Mouse (Mus musculus) embryonic fibroblast, embryonic 13.5 days (primary cell): ENCODE data around the gene Banf1. TPM values are rescaled to one million over a fixed set of nuclear protein-coding genes. Genes with fewer than 3 reads are reported as not detected.

Experiments used
- H3K27ac ChIP-seq: 2 replicates; pipeline ENCODE4 v1.5.1; 2012; ENCODE audit warnings: low read length, control low read depth, inconsistent platforms; ENCODE audit not compliant: insufficient read depth
- H3K4me1 ChIP-seq: 2 replicates; pipeline ENCODE4 v1.6.1; 2011; ENCODE audit warnings: low read length; ENCODE audit not compliant: control insufficient read depth, insufficient read depth
- H3K4me3 ChIP-seq: 2 replicates; pipeline ENCODE4 v1.5.1; 2011; ENCODE audit warnings: mild to moderate bottlenecking, control low read depth, low read length; ENCODE audit not compliant: insufficient read depth
- CTCF ChIP-seq: IDR thresholded peaks from 2 replicates; pipeline ENCODE4 v1.5.1; 2011; ENCODE audit warnings: mild to moderate bottlenecking, control low read depth, low read length, moderate library complexity, borderline replicate concordance; ENCODE audit not compliant: insufficient read depth
- POLR2A ChIP-seq: IDR thresholded peaks from 2 replicates; pipeline ENCODE4 v1.6.1; 2011; ENCODE audit warnings: low read depth, mild to moderate bottlenecking, control low read depth, low read length, moderate library complexity
- polyA plus RNA-seq: library from polyadenylated mRNA; stranded (reverse); fragments of >200 nt; gene quantifications from 2 replicates; pipeline ENCODE4 v1.2.4, GENCODE M21; 2011; ENCODE audit warnings: low read depth; ENCODE audit not compliant: missing spikeins, insufficient read length

Banf1 gene
- polyA plus RNA-seq, 1 experiment: 154 TPM

DNA sequence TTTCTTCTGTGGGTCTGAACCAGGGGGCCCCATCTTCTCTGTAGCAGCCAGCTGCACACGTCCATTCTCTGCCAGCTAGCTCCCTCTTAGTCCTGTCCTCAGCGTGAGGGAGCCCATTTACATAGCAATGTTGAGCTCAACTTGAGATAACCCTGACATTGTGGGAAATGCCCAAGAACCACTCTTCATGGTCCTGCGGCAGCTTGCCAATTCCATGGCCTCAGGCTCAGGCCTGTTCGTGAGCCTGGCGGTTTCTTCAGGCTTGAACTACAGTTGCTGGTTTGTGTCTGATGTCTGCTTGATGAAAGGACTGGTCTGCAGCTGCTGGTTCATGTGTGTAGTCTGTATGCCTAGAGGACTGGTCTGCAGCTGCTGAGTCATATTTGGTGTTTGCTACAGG lies 32.2 kb downstream of the Banf1 start:
- TF ChIP-seq POLR2A: no peak
- TF ChIP-seq CTCF: no peak
- Histone ChIP-seq H3K4me3 (no peak overlapping the region), H3K4me1 (no peaks in the 10 kb centered on the region), H3K27ac (no peak overlapping the region)

DNA sequence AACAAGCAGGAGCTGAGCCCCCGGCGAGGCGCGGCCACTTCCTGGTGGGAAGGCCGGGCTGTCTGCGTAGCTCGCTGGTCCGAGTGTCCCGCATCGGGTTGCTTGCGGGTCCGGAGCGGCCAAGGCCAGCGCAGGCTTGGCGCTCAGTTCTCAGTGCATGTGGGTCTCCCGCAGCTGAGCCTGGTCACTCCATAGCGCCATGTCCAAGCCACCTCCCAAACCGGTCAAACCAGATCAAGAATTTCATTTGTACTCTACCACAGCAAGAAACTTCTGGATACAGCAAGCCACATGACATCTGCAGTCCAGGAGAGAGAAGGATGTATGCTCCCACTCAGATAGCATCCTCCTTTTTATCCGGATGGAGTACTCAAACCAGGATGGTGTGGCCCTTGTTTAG lies 39.0 kb downstream of the Banf1 start:
- Histone ChIP-seq H3K4me3 (no peak overlapping the region), H3K27ac (no peak overlapping the region), H3K4me1 (no peaks in the 10 kb centered on the region)
- TF ChIP-seq CTCF (no peak), POLR2A (no peak)

DNA sequence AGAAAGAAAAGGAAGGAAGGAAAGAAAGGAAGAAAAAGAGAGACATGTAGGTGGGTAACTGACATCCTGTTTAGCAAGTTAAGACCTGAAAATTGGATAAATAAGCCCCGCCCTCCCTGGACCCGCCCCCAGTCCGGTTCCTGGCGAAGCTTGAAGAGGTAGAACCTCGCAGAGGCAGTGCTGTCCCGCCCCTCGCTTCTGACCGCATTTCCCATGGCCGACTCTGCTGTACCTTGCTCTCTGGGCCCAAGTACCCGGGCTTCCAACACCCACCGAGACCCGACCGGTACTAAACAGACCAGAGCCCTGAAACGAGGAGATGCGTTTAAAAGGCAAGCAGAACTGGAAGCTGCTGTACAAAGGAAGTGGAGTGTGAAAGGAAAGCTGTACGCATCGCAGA lies 43.2 kb downstream of the Banf1 start:
- no peak overlapping the region for H3K27ac ChIP-seq
- H3K4me3 ChIP-seq: no peak overlapping the region
- H3K4me1 ChIP-seq: no peaks in the 10 kb centered on the region
- TF ChIP-seq POLR2A (no peak), CTCF (no peak)

Other genes with a start within 250 kb of the Banf1 start
- gene Klc2, start 248.6 kb downstream of the Banf1 start, polyA plus RNA-seq: 20.1 and 24.2 TPM in 2 replicates
- gene Pacs1, start 94.0 kb downstream of the Banf1 start, polyA plus RNA-seq: 23.3 and 23.5 TPM in 2 replicates
- gene Sf3b2, start 71.7 kb downstream of the Banf1 start, polyA plus RNA-seq: 126 and 140 TPM in 2 replicates
- 0.20 and 0.35 TPM in 2 replicates for gene Gal3st3, start 68.8 kb downstream of the Banf1 start, polyA plus RNA-seq
- not detected in 2 replicates for gene Catsper1, start 31.4 kb downstream of the Banf1 start, polyA plus RNA-seq
- 2.6 and 7.3 TPM in 2 replicates for gene Cst6, start 17.6 kb downstream of the Banf1 start, polyA plus RNA-seq
- 19.5 and 26.6 TPM in 2 replicates for gene Eif1ad, start 427 bp downstream of the Banf1 start, polyA plus RNA-seq
- 34.7 and 35.3 TPM in 2 replicates for gene Sart1, start 21.5 kb upstream of the Banf1 start, polyA plus RNA-seq
- not detected in 2 replicates for gene Tsga10ip, start 35.4 kb upstream of the Banf1 start, polyA plus RNA-seq
- gene Drap1, start 57.8 kb upstream of the Banf1 start, polyA plus RNA-seq: 152 and 169 TPM in 2 replicates
- gene AI837181, start 58.0 kb upstream of the Banf1 start, polyA plus RNA-seq: 47.2 and 48.3 TPM in 2 replicates
- 13.4 and 35.0 TPM in 2 replicates for gene Fosl1, start 80.4 kb upstream of the Banf1 start, polyA plus RNA-seq
- gene Ccdc85b, start 90.7 kb upstream of the Banf1 start, polyA plus RNA-seq: 3.0 and 5.2 TPM in 2 replicates
- gene Fibp, start 93.4 kb upstream of the Banf1 start, polyA plus RNA-seq: 53.1 and 66.3 TPM in 2 replicates
- 0.76 and 1.0 TPM in 2 replicates for gene Ctsw, start 101.3 kb upstream of the Banf1 start, polyA plus RNA-seq
- 368 and 420 TPM in 2 replicates for gene Efemp2, start 106.8 kb upstream of the Banf1 start, polyA plus RNA-seq
- gene Mus81, start 121.2 kb upstream of the Banf1 start, polyA plus RNA-seq: 21.8 and 27.1 TPM in 2 replicates
- 1,890 and 1,995 TPM in 2 replicates for gene Cfl1, start 123.3 kb upstream of the Banf1 start, polyA plus RNA-seq
- gene 1700020D05Rik, start 136.6 kb upstream of the Banf1 start, polyA plus RNA-seq: 0.97 and 1.4 TPM in 2 replicates
- gene Snx32, start 143.4 kb upstream of the Banf1 start, polyA plus RNA-seq: 8.7 and 18.4 TPM in 2 replicates
- gene Ovol1, start 193.5 kb upstream of the Banf1 start, polyA plus RNA-seq: not detected in 2 replicates
- gene Ap5b1, start 200.9 kb upstream of the Banf1 start, polyA plus RNA-seq: 3.1 and 3.2 TPM in 2 replicates
- 36.9 and 38.5 TPM in 2 replicates for gene Rnaseh2c, start 234.7 kb upstream of the Banf1 start, polyA plus RNA-seq
- 41.4 and 46.4 TPM in 2 replicates for gene Kat5, start 243.1 kb upstream of the Banf1 start, polyA plus RNA-seq